Mouse (Mus musculus): ENCODE data around the gene Sar1b. TPM values are rescaled to one million over a fixed set of nuclear protein-coding genes. Genes with fewer than 3 reads are reported as not detected.
"Not testable (repeated sequence)": the region's sequence is repeated elsewhere in the genome, so short reads cannot be mapped to it uniquely, and the experiment has no call there.

Sar1b gene
- total RNA-seq, 2 experiments from 2014 or later = 53.2 to 111 TPM

DNA sequence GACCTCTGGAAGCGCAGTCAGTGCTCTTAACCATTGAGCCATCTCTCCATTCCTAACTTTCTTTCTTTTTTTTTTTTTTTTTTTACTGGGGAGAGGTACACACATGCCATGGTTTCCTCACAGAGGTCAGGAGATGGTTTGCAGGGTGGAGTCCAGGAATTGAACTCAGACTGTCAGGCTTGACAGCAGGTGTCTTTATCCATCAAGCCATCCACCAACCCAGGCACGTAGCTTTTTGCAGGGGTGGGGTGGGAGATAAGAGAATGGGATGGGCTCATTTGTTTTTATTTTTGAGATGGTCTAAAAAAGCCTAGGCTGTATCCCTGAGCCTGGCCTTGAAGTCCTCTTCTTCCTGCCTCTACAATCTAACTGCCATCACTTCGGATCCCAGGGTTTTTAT, 12.0 kb downstream of the Sar1b start:
- no peak for ATAC-seq (ENCODE audit: poor library complexity, severe bottlenecking)

DNA sequence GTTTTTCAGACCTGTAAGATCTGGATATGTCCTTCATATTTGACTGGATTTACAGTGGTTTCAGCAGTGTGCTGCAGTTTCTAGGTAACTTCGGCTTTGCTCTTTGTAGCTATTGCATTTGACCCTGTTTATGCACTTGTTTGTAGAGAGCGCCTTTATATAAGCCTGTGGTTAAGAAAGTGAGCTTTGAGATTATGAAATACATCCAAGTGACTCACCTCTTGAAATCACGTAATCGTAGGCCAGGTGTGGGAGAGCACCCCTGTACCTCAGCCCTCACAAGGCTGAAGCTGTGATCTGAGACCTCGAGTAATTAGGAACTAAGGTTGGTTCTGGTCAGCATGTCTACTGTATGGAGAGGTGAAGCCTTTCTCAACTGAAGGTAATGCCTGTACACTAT, 14.0 kb downstream of the Sar1b start:
- ATAC-seq (ENCODE audit: poor library complexity, severe bottlenecking) = no peak

DNA sequence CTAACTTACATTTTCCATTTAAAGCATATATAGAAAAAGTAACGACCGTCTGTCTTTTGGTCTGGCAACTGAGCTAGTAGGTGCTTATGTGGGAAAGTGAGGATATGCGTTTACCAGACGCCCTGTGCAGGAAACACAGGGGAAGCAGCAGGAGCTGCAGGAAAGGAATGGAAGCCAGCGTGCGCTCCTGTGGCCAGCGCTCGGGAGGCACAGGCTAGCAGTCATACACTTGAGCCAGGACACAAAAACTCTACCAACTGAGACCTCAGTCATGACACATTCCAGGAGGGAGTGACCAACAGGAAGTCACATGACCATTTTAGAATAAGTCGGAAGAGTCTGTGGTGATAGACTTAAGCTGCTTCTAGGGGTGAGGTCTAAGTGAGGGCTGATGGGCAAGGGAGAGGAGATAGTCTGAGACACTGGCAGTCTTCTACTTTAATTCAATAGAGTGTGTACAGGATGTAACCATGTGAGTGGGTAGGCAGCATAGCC, 17.3 kb downstream of the Sar1b start:
- ATAC-seq (ENCODE audit: poor library complexity, severe bottlenecking) = no peak

DNA sequence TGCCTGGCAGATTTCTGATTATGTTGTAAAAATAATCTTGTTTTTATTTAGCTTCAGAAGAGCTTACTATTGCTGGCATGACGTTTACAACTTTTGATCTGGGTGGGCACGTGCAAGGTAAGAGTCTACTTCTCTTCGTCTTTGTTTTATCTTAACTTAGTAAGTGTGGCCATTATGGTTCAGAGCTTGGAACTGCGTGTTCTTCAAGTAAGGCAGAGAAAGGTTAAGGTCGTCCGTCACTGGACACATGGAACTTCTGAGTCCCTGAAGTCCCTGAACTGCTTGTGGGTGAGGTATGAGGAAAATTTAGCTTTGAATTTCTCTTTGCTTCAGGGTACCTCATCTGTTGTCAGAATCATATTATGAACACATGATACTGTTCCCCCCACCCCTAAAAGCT, 19.2 kb downstream of the Sar1b start:
- ATAC-seq (ENCODE audit: poor library complexity, severe bottlenecking) = no peak

DNA sequence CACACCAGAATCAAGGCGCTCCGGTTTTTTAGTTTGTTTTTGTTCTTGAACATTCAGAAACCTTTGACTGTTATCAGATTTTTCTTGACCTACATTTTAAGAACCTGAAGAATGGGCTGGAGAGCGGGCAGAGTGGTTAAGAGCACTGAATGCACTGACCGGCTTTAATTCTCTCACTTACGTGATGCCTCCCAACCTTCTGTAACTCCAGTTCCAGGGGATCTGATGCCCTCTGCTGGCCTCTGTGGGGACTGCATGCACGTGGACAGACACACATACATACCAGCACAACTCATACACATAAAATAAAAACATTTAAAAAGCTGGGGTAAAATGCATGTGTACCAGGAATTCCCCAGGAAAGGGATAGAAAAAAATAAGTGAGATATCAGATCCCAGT, 22.4 kb downstream of the Sar1b start:
- peak; percentile 57; the same call in 1 of the 2 replicates for ATAC-seq (ENCODE audit: poor library complexity, severe bottlenecking)

DNA sequence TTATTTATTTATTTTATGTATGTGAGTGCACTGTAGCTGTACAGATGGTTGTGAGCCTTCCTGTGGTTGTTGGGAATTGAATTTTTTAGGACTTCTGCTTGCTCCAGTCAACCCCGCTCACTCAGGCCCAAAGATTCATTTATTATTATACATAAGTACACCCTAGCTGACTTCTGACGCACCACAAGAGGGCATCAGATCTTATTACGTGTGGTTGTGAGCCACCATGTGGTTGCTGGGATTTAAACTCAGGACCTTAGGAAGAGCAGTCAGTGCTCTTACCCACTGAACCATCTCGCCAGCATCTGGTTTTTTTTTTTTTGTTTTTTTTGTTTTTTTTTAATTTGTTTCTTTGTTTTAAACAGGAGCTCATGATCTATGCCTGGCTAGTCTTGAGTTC, 26.2 kb downstream of the Sar1b start:
- ATAC-seq (ENCODE audit: poor library complexity, severe bottlenecking) = not testable (repeated sequence)

DNA sequence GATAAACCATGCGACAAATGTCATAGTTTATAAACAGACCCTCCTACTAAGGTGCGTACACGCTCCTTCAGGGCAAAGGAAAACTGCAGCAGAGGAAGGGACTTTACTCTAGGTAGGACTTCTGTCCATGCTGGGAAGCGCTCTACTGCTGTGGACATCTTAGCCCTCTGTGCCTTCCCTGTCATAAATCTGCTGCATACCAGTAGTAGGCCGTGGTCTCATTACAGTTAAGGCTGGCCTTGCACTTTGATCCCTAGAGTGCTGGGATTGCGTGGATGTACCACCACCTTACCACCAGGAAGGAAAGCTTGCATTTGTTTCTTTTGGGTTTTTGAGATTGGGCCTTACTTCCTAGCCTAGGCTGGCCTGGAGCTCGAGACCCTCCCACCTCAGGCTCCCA, 27.2 kb downstream of the Sar1b start:
- no peak for ATAC-seq (ENCODE audit: poor library complexity, severe bottlenecking)

DNA sequence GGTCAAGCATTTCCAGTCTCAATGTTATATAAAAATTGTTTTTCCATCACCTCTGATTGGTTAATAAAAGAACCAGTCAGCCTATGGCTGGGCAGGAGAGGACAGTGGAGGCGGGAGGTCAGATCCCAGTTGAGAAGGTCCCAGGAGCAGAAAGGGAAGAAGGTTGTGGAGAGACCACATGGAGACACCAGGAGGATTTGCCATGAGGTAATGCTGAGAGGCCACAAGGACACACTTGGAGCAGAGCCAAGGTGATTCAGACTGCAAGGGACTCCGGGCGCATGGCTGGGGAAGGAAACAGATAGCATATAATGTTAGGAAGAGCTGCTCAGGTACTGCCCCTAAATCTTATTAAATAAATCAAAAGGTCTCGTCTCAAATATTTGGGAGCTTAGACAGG, 32.8 kb downstream of the Sar1b start:
- ATAC-seq (ENCODE audit: poor library complexity, severe bottlenecking) = no peak

DNA sequence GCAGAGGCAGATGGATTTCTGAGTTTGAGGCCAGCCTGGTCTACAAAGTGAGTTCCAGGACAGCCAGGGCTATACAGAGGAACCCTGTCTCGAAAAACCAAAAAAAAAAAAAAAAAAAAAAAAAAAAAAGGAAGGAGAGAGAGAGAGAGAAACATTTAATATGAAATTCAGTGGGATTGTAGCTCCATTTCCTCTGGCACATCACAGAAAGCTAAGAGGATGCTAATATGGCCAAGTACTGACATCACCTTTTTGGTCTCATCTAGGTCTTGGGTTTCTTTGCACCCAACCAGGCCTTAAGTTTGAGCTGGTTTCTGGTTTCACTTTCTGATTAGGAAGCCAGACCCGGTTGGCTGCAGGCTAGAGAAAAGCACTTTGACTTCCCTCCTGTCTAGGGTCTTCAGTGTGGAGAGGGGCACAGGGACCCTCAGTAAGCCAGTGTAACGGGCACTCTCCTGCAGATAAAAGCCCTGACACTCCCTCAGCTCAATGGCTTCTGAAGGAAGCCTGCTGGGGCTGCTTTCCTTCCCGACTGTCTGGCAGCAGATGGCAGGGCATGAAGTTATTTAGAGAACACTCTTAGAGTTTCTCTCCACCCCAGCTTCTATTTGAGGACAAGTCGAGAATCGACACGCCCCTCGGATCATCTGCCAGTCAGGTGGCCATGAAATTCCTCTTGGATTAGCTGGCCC, 37.3 kb downstream of the Sar1b start:
- no peak for ATAC-seq (ENCODE audit: poor library complexity, severe bottlenecking)

DNA sequence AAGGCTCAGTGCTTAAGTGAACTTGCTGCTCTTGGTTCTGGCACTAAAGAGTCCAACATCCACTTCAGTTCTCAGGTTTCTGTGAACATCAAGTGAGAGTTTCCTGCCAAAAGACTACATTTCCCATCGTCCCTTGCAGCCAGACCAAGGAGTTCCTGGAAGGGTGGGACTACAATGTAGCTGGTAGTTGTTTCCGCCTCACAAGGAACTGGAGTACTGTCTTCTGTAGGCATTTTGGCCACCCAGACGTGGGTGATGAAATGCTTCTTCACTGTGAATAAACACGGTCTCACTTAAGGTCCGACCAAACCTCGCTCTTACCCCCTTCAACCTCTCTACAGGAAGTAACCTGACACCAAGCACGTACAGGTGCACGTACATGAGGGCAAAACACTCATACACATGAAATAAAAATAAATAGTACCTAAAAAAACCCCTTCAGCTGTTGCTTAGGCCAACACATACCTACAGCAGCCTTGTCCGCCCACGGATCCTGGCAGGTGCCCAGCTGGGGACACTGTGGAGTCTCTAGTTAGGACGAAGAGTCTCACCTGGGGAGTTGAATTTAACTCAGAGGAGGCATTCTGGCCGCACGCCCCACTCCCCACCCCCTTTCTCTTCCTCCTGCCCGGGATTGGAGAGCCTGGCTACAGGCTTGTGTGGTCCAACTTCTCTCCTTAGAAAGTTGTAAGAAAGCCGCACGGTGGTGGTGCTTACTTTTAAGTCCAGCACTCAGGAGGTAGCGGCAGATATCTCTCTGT, 41.9 kb downstream of the Sar1b start:
- ATAC-seq (ENCODE audit: poor library complexity, severe bottlenecking) = peak; percentile 92

DNA sequence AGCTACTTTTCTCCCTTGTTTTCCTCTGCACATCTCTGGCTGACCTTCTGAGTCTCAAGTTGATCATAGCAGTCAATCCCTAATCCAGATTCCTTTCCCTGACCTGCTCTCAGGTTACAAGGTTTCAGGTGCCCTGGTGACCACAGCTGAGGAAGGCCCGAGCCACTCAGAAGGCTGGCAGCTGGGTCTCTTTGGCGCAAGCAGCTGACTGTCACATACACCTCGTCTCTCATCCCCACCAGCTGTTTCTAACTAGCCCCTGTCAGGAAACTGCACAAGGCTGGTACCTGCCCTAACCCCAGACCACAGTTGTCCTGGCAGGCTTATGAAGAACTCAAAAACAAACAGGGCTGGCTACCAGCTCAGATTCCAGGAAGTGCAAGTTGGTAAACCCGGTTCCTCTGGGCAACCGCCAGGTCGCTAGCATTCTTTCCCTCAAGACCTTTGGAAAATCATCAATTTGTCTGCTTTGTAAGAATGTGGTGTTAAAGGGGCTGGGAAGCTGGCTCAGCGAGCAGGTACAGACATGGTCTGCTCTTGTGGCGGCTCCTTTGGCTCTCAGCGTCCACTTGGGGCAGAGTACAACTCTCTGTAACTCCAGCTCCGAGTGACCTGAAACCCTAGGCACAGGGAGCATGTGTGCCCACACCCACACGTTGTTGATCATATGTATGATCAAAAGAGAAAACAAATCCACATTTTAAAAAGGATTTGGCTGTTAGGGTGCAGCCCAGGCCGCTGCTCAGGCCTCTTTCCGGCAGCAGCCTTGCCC, 43.8 kb downstream of the Sar1b start:
- ATAC-seq (ENCODE audit: poor library complexity, severe bottlenecking) = no peak

DNA sequence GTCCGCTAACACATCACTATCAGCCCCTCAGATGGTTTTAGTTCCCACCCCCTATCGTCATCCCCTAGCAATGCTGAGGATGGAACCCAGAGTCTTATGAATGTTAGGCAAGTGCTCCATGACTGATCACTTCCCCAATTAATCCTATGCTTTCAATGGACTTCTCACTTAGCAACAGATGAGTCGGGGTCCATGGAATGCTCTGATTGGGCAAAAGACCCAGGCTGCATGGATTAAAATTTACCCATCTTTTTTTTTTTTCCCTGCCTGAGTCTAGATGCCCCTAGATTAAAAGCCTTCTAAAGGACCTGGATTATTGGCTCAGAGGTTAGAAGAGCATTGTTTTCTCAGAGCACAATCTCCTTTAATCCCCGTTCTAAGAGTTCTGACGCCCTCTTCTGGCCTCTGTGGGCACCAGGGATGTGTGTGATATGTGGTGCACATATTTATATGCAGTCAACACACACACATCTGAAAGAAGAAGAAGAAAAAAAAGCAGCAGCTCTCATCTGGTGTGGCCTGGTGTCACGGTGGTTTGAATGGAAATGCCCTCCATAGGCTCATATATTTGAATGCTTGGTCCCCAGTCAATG, 46.2 kb downstream of the Sar1b start:
- peak; percentile 77 for ATAC-seq (ENCODE audit: poor library complexity, severe bottlenecking)

DNA sequence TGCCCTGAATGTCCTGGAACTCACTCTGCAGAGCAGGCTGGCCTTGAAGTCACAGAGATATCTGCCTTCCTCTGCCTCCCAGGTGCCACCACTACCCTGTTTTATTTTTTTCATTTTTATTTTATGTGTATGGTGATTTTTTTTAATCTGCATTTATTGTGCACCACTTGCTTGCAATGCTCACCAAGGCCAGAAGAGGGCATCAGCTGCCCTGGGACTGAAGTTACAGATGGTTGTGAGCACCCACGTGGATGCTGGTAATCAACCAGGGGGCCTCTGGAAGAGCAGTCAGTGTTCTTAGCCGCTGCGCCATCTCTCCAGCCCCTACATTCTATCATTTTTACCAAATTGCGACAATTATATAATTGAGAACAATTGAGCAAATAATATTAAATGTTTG, 47.7 kb downstream of the Sar1b start:
- ATAC-seq (ENCODE audit: poor library complexity, severe bottlenecking) = no peak

DNA sequence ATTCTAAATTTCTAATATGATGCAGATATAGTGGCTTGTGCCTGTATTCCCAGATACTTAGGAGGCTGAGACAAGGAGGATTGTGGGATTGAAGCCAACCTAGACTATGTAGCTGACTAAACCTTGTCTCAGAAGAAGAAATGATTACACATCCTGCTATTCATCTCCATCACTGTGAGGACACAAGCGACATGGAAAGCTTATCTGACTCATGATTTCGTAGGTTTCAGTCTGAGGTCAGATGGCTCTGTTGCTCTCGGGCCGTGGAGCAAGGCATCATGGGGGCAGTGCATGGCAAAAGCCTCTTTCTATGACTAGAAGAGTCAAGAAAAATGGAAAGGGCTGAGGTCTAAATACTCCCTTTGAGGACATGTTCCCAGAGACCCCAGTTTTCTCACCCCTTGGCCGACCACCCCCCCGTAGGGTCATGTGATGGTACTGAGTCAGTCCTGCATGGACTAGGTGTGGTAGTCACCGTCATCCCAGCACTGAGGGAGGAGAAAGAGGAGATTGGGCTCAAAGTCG, 48.6 kb downstream of the Sar1b start:
- ATAC-seq (ENCODE audit: poor library complexity, severe bottlenecking) = no peak

DNA sequence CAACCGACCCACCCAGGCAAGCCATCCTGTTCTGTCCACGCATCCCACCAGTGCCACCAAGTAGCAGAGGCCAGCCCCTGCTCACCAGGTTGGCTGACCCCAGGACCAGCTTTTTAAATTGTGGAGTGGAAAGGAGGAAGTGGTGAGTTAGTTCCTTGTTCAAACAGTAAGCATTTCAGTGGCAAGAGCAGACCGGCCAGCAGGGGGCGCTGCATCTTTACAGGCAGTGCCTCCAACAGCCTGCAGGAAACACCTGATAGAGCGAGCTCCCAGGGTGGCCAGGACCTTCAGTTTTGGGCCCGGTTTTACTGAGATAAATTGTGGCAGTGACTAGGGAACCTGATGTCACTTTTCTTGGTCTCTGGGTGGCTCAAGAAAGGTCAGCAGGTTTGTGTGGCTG, 54.3 kb downstream of the Sar1b start:
- peak; percentile 85 for ATAC-seq (ENCODE audit: poor library complexity, severe bottlenecking)

DNA sequence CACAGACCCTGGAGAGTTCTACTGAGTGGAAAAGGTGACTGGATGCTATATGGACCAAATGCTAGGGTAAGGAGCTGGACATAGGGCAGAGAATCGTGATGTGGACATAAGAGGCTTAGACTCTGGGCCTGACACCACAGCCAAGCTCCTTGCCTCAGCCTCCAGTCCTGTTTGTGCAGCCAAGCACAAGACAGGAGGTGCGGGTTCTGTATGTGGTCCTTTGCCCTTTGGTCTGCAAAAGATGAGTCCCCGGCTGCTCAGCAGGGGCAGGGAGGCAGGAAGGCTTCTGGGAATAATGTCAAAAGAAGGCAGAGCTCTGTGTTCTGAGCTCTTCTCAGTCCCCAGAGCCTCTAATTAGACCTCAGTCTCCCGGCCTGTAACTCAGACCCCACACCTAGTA, 55.4 kb downstream of the Sar1b start:
- ATAC-seq (ENCODE audit: poor library complexity, severe bottlenecking) = no peak

DNA sequence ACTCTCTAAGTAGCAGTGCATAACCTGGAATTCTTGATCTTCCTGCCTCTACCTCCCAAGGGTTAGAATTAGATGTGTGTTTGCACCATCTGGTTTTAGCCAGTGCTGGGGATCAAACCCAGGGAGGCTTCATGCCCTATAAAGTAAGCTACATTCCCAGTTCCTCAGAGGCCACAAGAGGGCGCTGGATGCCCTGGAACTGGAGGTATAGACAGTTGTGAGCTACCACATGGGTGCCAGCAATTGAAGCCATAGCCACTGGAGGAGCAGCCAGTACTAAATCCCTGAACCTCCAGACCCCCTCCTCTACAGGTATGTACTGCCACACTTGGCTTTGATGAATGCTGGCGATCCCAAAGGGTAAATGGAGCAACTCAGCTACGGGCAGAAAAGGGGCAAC, 56.5 kb downstream of the Sar1b start:
- no peak for ATAC-seq (ENCODE audit: poor library complexity, severe bottlenecking)

DNA sequence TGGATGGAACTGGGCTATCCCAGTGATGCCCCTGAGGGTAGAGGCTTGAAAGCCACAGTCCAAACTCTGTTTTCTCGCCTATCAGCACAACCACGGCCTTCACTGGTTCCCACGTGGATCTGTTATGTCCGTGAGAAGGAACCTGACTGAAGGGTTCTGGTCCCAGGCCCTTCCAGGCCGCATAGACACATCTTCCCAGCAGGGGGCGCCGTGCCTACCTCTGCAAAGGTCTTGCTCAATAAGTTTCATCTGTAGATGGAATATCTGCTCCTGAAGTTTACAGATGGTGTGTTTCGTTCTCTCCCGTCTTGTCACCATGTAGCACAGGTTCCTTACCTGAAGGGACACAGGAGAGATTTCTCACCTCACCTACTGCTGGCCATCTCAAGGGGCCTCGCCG, 57.4 kb downstream of the Sar1b start:
- peak; percentile 43 for ATAC-seq (ENCODE audit: poor library complexity, severe bottlenecking)

DNA sequence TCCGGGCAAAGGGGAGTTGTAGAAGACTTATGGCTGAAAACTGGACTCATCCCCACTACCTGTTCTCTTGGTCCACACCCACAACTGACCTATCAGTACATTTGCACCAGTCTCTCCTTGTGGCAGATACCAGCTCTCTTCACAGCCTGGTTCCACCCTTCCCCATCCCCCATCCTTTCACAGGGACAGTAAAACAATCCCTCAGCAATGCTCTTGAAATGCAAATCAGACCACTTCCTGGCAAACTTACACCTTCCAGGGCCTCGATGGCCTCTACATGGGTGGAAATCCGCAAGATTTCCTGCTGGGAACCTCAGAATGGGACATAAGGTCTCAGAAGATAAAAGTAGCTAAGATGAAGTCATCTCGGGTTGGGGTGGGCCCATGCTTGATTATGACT, 59.2 kb downstream of the Sar1b start:
- no peak for ATAC-seq (ENCODE audit: poor library complexity, severe bottlenecking)

DNA sequence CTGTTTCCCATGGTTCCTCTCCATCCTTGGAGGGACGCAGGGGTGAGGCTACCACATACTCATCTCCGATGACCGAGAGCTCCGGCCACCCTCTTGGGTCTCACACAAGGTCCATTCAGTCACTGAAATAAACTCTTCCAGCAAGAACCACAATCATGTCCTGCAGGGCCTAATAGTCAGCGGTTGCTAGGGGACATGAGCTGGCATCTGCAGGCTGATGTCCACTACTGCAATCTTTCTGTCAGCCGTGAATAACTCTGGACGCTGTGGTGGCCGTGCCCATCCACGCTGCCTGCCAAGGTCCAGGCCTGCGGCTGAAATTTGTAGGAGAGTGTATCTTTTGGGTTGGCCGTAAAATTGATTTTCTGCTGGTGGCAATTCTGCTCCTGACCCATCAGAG, 59.8 kb downstream of the Sar1b start:
- no peak for ATAC-seq (ENCODE audit: poor library complexity, severe bottlenecking)

Measured in megakaryocyte, adult 5-6 weeks (primary cell).